ENCODE assay signal across 10 mouse cellular contexts in the genomic region with DNA sequence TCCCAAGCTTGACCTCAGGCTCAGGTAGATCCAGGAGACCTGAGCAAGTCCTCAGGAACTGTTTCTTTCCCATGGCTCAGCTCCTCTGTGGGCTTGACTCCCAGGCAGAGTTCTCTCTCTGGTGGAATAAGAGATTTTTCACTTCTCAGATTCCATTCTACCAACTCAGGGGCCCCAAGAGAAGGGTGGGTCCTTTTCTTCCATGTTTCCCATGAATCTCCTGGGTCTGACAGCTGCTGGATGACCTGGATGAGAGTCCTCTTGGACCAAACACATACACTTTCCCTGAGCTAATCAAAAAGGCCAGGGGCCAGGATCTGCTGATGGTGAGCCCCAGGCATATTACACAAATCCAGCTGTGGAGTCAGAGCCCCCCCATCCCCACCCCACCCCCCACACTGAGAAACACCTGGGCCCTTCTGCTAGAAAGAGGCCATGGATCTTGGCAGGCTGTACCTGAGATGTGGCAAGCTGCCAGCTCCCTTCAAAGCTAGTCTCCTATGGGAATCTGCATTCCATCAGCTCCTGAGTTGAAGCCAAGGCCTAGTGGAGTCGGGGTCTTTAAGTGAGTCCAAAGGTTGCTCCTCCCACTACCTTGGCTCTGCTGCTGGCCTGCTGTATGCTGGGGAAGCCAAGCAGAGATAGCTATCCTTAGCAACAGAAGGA. TPM values are rescaled to one million over a fixed set of nuclear protein-coding genes. Genes with fewer than 3 reads are reported as not detected.
DNase-seq lines count a peak whose midpoint lies in the region; TF ChIP-seq lines count a peak whose summit lies in the region.
"Had no signal": no experiment of that assay in that cellular context is flagged by ENCODE, and none has a peak within 500 bp of the region (broad histone marks: within the 10 kb centered on the region; RNA-seq: fewer than 3 reads in every experiment).

No protein-coding gene starts in this region.

- peak; percentile 31 for DNase-seq in gastrocnemius, postnatal 10 days
- DNase-seq in gastrocnemius, adult 2 months = no peak
- peak; percentile 66 for DNase-seq in 3T3-L1 (ENCODE audit: low read depth, low spot score)
- DNase-seq in cerebellum, postnatal 36 days = peak; percentile 73 to 77
- DNase-seq in kidney, postnatal 36 days = peak; percentile 17 to 61
- DNase-seq in layer of hippocampus, adult 2 months (ENCODE audit: low spot score in 2 of 2) = no peak
- no peak for DNase-seq in layer of hippocampus, adult 11-12 months (ENCODE audit: low spot score)
- no peak for DNase-seq in adrenal gland, adult (ENCODE audit: inconsistent age in 2 of 2, low spot score in 1 of 2)
- DNase-seq: layer of hippocampus, postnatal 36 days had no signal

- H3K27ac ChIP-seq in gastrocnemius, adult 2 months = no peak overlapping the region
- H3K27ac ChIP-seq in layer of hippocampus, adult 2 months = no peak overlapping the region
- H3K27ac ChIP-seq: heart, embryonic 13.5 days had no signal

- H3K4me3 ChIP-seq in gastrocnemius, adult 2 months = no peak overlapping the region
- H3K4me3 ChIP-seq in layer of hippocampus, adult 2 months = no peak overlapping the region
- H3K4me3 ChIP-seq: heart, embryonic 13.5 days had no signal

- TF ChIP-seq CTCF in gastrocnemius, adult 2 months (IDR thresholded peaks at IDR 0.05) = no peak
- TF ChIP-seq CTCF in layer of hippocampus, adult 2 months (conservative IDR thresholded peaks at IDR 0.05) = no peak

- intact Hi-C loops in gastrocnemius, adult 2 months (cut with DNase I) = no loop called here

RNA-seq across cellular contexts. Expression of a gene that starts 17.9 kb away (rescaled TPM):
- total RNA-seq in gastrocnemius, postnatal 10 days (2021) = not detected
- total RNA-seq in gastrocnemius, adult 2 months (2021) = not detected
- not detected for total RNA-seq in layer of hippocampus, adult 2 months (2021)
- total RNA-seq: layer of hippocampus, postnatal 36 days had no signal

RNA-seq across cellular contexts. Expression of a gene that starts 31.9 kb away (rescaled TPM):
- 1 to 10 TPM; 5.6 to 9.3 TPM for total RNA-seq in gastrocnemius, postnatal 10 days (2021)
- total RNA-seq in gastrocnemius, adult 2 months (2021) = 1 to 10 TPM; 2.7 to 2.8 TPM
- total RNA-seq in layer of hippocampus, adult 2 months (2021) = 1 to 10 TPM in 1 of 2 experiments, under 1 TPM in 1; 0.42 to 1.4 TPM

RNA-seq across cellular contexts. Expression of a gene that starts 48.7 kb away (rescaled TPM):
- 1 to 10 TPM; 3.6 to 7.2 TPM for total RNA-seq in gastrocnemius, postnatal 10 days (2021)
- total RNA-seq in gastrocnemius, adult 2 months (2021) = 1 to 10 TPM; 1.4 to 1.5 TPM
- 1 to 10 TPM; 5.8 to 8.3 TPM for total RNA-seq in layer of hippocampus, adult 2 months (2021)

Comparison
In these comparisons a context has a peak if more than half of its experiments do, and no peak if none do; other contexts are left out.
1. DNase-seq: peak in gastrocnemius, postnatal 10 days (single experiment), 3T3-L1 (single experiment), cerebellum, postnatal 36 days (2 of 2) and kidney, postnatal 36 days (2 of 2); none in gastrocnemius, adult 2 months (single experiment), layer of hippocampus, adult 2 months (0 of 2), layer of hippocampus, adult 11-12 months (single experiment) and adrenal gland, adult (0 of 2).